Mouse (Mus musculus): Measurements from ENCODE around the gene Itgb7.

The Itgb7 gene

GRCm38 (mm10) chr15:102231748-102232147 lies at the start of gene Itgb7:
Itgb7 (minus strand) TSS chr15:102231944.
- no peak for DNase-seq (ENCODE audit: low spot score)

GRCm38 (mm10) chr15:102280623-102281022 lies 48.9 kb upstream of the Itgb7 start:
- no peak for DNase-seq (ENCODE audit: low spot score)

GRCm38 (mm10) chr15:102279783-102280520 lies 48.2 kb upstream of the Itgb7 start:
- no peak for DNase-seq (ENCODE audit: low spot score)

GRCm38 (mm10) chr15:102279092-102279782 lies 47.5 kb upstream of the Itgb7 start, which contains the start of gene Mfsd5:
Mfsd5 (plus strand) TSS chr15:102279454.
- DNase-seq (ENCODE audit: low spot score): peak; percentile 92

- DNase-seq (ENCODE audit: low spot score): no peak
Measured at GRCm38 (mm10) chr15:102278726-102279091, 47.0 kb upstream of the Itgb7 start.

- DNase-seq (ENCODE audit: low spot score): no peak
Measured at GRCm38 (mm10) chr15:102273982-102274716, 42.4 kb upstream of the Itgb7 start.

- DNase-seq (ENCODE audit: low spot score): no peak
Measured at GRCm38 (mm10) chr15:102271441-102271840, 39.7 kb upstream of the Itgb7 start.

GRCm38 (mm10) chr15:102270274-102270960 lies 38.7 kb upstream of the Itgb7 start, which contains the start of gene Gm9918:
Gm9918 (plus strand) TSS chr15:102270563.
- no peak for DNase-seq (ENCODE audit: low spot score)

- DNase-seq (ENCODE audit: low spot score): no peak
Measured at GRCm38 (mm10) chr15:102265548-102265947, 33.8 kb upstream of the Itgb7 start.

- DNase-seq (ENCODE audit: low spot score): no peak
Measured at GRCm38 (mm10) chr15:102263037-102263436, 31.3 kb upstream of the Itgb7 start.

GRCm38 (mm10) chr15:102262582-102262981 lies 30.8 kb upstream of the Itgb7 start:
- no peak for DNase-seq (ENCODE audit: low spot score)

- DNase-seq (ENCODE audit: low spot score): no peak
Measured at GRCm38 (mm10) chr15:102258581-102259253, 27.0 kb upstream of the Itgb7 start.

- no peak for DNase-seq (ENCODE audit: low spot score)
Measured at GRCm38 (mm10) chr15:102258076-102258470, 26.3 kb upstream of the Itgb7 start.

- peak; percentile 69 for DNase-seq (ENCODE audit: low spot score)
Measured at GRCm38 (mm10) chr15:102257202-102258075, 25.7 kb upstream of the Itgb7 start, which contains the start of gene Rarg. Rarg (minus strand) TSS chr15:102257517.

- DNase-seq (ENCODE audit: low spot score): no peak
Measured at GRCm38 (mm10) chr15:102256431-102257201, 24.9 kb upstream of the Itgb7 start.

GRCm38 (mm10) chr15:102255547-102256255 lies 24.0 kb upstream of the Itgb7 start:
- no peak for DNase-seq (ENCODE audit: low spot score)

- no peak for DNase-seq (ENCODE audit: low spot score)
Measured at GRCm38 (mm10) chr15:102250521-102250920, 18.8 kb upstream of the Itgb7 start.

- no peak for DNase-seq (ENCODE audit: low spot score)
Measured at GRCm38 (mm10) chr15:102249967-102250366, 18.2 kb upstream of the Itgb7 start.

GRCm38 (mm10) chr15:102249251-102249691 lies 17.5 kb upstream of the Itgb7 start:
- no peak for DNase-seq (ENCODE audit: low spot score)

Measured in adipocyte (in vitro differentiated cells).